Mouse (Mus musculus): Measurements from ENCODE around the gene Arhgap1. TPM values are rescaled to one million over a fixed set of nuclear protein-coding genes. Genes with fewer than 3 reads are reported as not detected.
A peak's percentile ranks its signal among the peaks of the same experiment; 100 is the strongest.

Arhgap1 gene
- polyA plus RNA-seq, 1 experiment from 2014 or later: 90.6 TPM

GRCm38 (mm10) chr2:91633334-91633977, 16.2 kb upstream of the Arhgap1 start:
- Histone ChIP-seq H3K9me3 (no peaks in the 10 kb centered on the region), H3K27me3 (no peaks in the 10 kb centered on the region), H3K36me3 (no peaks in the 10 kb centered on the region), H3K4me2 (no peak overlapping the region), H3K4me1 (replicated peaks) (no peaks in the 10 kb centered on the region), H3K9ac (no peak overlapping the region), H3K4me3 (no peak overlapping the region), H3K27ac (replicated peaks) (no peak overlapping the region)
- WGBS: 88% methylated on average over 12 of the region's 12 CpGs
- no peak for ATAC-seq (ENCODE audit: low read depth)

GRCm38 (mm10) chr2:91634841-91635240, 14.8 kb upstream of the Arhgap1 start:
- Histone ChIP-seq H3K36me3 (no peaks in the 10 kb centered on the region), H3K4me1 (replicated peaks) (no peaks in the 10 kb centered on the region), H3K4me3 (no peak overlapping the region), H3K4me2 (no peak overlapping the region), H3K9ac (no peak overlapping the region), H3K27ac (replicated peaks) (no peak overlapping the region), H3K9me3 (no peaks in the 10 kb centered on the region), H3K27me3 (no peaks in the 10 kb centered on the region)
- ATAC-seq (ENCODE audit: low read depth): no peak
- 75% methylated on average over 9 of the region's 9 CpGs for WGBS

- no peak overlapping the region for H3K9ac ChIP-seq
- H3K27ac ChIP-seq (replicated peaks): no peak overlapping the region
- 86% methylated on average over 11 of the region's 11 CpGs for WGBS
- H3K36me3 ChIP-seq: no peaks in the 10 kb centered on the region
- no peaks in the 10 kb centered on the region for H3K4me1 ChIP-seq (replicated peaks)
- no peak for ATAC-seq (ENCODE audit: low read depth)
- no peak overlapping the region for H3K4me2 ChIP-seq
- H3K4me3 ChIP-seq: no peak overlapping the region
- no peaks in the 10 kb centered on the region for H3K27me3 ChIP-seq
- no peaks in the 10 kb centered on the region for H3K9me3 ChIP-seq
These were observed 14.2 kb upstream of the Arhgap1 start for GRCm38 (mm10) chr2:91635486-91635885.

GRCm38 (mm10) chr2:91636229-91636628, 13.4 kb upstream of the Arhgap1 start, which contains the start of gene F2:
F2 (minus strand) TSS chr2:91636414.
- H3K27me3 ChIP-seq: no peaks in the 10 kb centered on the region
- H3K9ac ChIP-seq: no peak within 1 kb of the TSS
- ATAC-seq (ENCODE audit: low read depth): no peak
- H3K27ac ChIP-seq (replicated peaks): no peak within 1 kb of the TSS
- no peaks in the 10 kb centered on the region for H3K9me3 ChIP-seq
- WGBS: 88% methylated on average over 8 of the region's 8 CpGs
- H3K4me1 ChIP-seq (replicated peaks): no peaks in the 10 kb centered on the region
- no peaks in the 10 kb centered on the region for H3K36me3 ChIP-seq
- no peak within 1 kb of the TSS for H3K4me2 ChIP-seq
- no peak within 1 kb of the TSS for H3K4me3 ChIP-seq

- Histone ChIP-seq H3K4me2 (no peak overlapping the region), H3K4me1 (replicated peaks) (no peaks in the 10 kb centered on the region), H3K27me3 (no peaks in the 10 kb centered on the region), H3K9me3 (no peaks in the 10 kb centered on the region), H3K36me3 (peaks cover 2% of the 10 kb centered on the region; the same call in 1 of the 2 replicates), H3K27ac (replicated peaks) (no peak overlapping the region), H3K4me3 (no peak overlapping the region), H3K9ac (no peak overlapping the region)
- 85% methylated on average over 5 of the region's 5 CpGs for WGBS
- ATAC-seq (ENCODE audit: low read depth): no peak
These were observed 12.8 kb upstream of the Arhgap1 start for GRCm38 (mm10) chr2:91636727-91637338.

GRCm38 (mm10) chr2:91638931-91639330, 10.7 kb upstream of the Arhgap1 start:
- peaks cover 22% of the 10 kb centered on the region for H3K36me3 ChIP-seq
- 77% methylated on average over 6 of the region's 6 CpGs for WGBS
- no peak overlapping the region for H3K27ac ChIP-seq (replicated peaks)
- no peak overlapping the region for H3K4me2 ChIP-seq
- no peak for ATAC-seq (ENCODE audit: low read depth)
- no peaks in the 10 kb centered on the region for H3K27me3 ChIP-seq
- no peaks in the 10 kb centered on the region for H3K9me3 ChIP-seq
- no peak overlapping the region for H3K4me3 ChIP-seq
- no peak overlapping the region for H3K9ac ChIP-seq
- H3K4me1 ChIP-seq (replicated peaks): no peaks in the 10 kb centered on the region

GRCm38 (mm10) chr2:91642825-91643415, 6.7 kb upstream of the Arhgap1 start:
- 90% methylated on average over 2 of the region's 2 CpGs for WGBS
- Histone ChIP-seq H3K9ac (no peak overlapping the region), H3K4me1 (replicated peaks) (peaks cover 3% of the 10 kb centered on the region; the same call in 1 of the 2 replicates), H3K27me3 (no peaks in the 10 kb centered on the region), H3K4me2 (no peak overlapping the region), H3K9me3 (no peaks in the 10 kb centered on the region), H3K36me3 (peaks cover 61% of the 10 kb centered on the region), H3K27ac (replicated peaks) (no peak overlapping the region), H3K4me3 (no peak overlapping the region)
- no peak for ATAC-seq (ENCODE audit: low read depth)

GRCm38 (mm10) chr2:91644021-91644420, 5.6 kb upstream of the Arhgap1 start:
- Histone ChIP-seq H3K36me3 (peaks cover 63% of the 10 kb centered on the region), H3K4me2 (no peak overlapping the region), H3K4me1 (replicated peaks) (peaks cover 14% of the 10 kb centered on the region), H3K9me3 (no peaks in the 10 kb centered on the region), H3K9ac (no peak overlapping the region), H3K4me3 (no peak overlapping the region), H3K27ac (replicated peaks) (no peak overlapping the region), H3K27me3 (no peaks in the 10 kb centered on the region)
- WGBS: 91% methylated on average over 11 of the region's 11 CpGs
- ATAC-seq (ENCODE audit: low read depth): no peak

- Histone ChIP-seq H3K4me2 (no peak overlapping the region), H3K27me3 (no peaks in the 10 kb centered on the region), H3K4me3 (no peak overlapping the region), H3K9me3 (no peaks in the 10 kb centered on the region), H3K27ac (replicated peaks) (no peak overlapping the region), H3K36me3 (peaks cover 63% of the 10 kb centered on the region), H3K9ac (no peak overlapping the region), H3K4me1 (replicated peaks) (peaks cover 16% of the 10 kb centered on the region)
- 99% methylated on average over 15 of the region's 15 CpGs for WGBS
- ATAC-seq (ENCODE audit: low read depth): no peak
These were observed 4.3 kb upstream of the Arhgap1 start for GRCm38 (mm10) chr2:91645354-91645753.

GRCm38 (mm10) chr2:91645811-91646210, 3.8 kb upstream of the Arhgap1 start:
- Histone ChIP-seq H3K27me3 (no peaks in the 10 kb centered on the region), H3K36me3 (peaks cover 63% of the 10 kb centered on the region), H3K4me3 (no peak overlapping the region), H3K27ac (replicated peaks) (no peak overlapping the region), H3K9ac (no peak overlapping the region), H3K9me3 (no peaks in the 10 kb centered on the region), H3K4me1 (replicated peaks) (peaks cover 21% of the 10 kb centered on the region), H3K4me2 (no peak overlapping the region)
- ATAC-seq (ENCODE audit: low read depth): no peak
- 95% methylated on average over 11 of the region's 11 CpGs for WGBS

GRCm38 (mm10) chr2:91646733-91647132, 2.9 kb upstream of the Arhgap1 start:
- no peak overlapping the region for H3K4me2 ChIP-seq
- 47% methylated on average over 1 of the region's 1 CpGs for WGBS
- no peak overlapping the region for H3K9ac ChIP-seq
- no peaks in the 10 kb centered on the region for H3K27me3 ChIP-seq
- no peak for ATAC-seq (ENCODE audit: low read depth)
- H3K4me3 ChIP-seq: no peak overlapping the region
- peaks cover 63% of the 10 kb centered on the region for H3K36me3 ChIP-seq
- H3K4me1 ChIP-seq (replicated peaks): peaks cover 30% of the 10 kb centered on the region
- H3K9me3 ChIP-seq: no peaks in the 10 kb centered on the region
- no peak overlapping the region for H3K27ac ChIP-seq (replicated peaks)

GRCm38 (mm10) chr2:91649152-91649551, 508 bp upstream of the Arhgap1 start:
- Histone ChIP-seq H3K4me2 (peak overlapping the region; percentile 100), H3K4me1 (replicated peaks) (peaks cover 46% of the 10 kb centered on the region), H3K27ac (replicated peaks) (peak overlapping the region; percentile 91), H3K27me3 (no peaks in the 10 kb centered on the region), H3K4me3 (peak overlapping the region; percentile 93), H3K36me3 (peaks cover 55% of the 10 kb centered on the region), H3K9me3 (no peaks in the 10 kb centered on the region), H3K9ac (peak overlapping the region; percentile 98)
- WGBS: 2% methylated on average over 15 of the region's 15 CpGs
- ATAC-seq (ENCODE audit: low read depth): no peak

Data from neural tube, embryonic 13.5 days (tissue).